Mouse (Mus musculus) NIH3T3 (cell line): ENCODE results near the gene Rpl5.
A peak's percentile ranks its signal among the peaks of the same experiment; 100 is the strongest.

Source experiments
- DNase-seq: peaks from one replicate; pipeline ENCODE4 v3.0.0-alpha.2; 2012; ENCODE audit warnings: low read depth

Rpl5 gene

GRCm38 (mm10) chr5:107901014-107901615 is 813 bp downstream of the Rpl5 start:
- DNase-seq, result peak; percentile 46

- no peak for DNase-seq
Measured at GRCm38 (mm10) chr5:107904325-107904724, 4.0 kb downstream of the Rpl5 start.

- no peak for DNase-seq
Measured at GRCm38 (mm10) chr5:107908514-107909110, 8.3 kb downstream of the Rpl5 start.

- DNase-seq, result no peak
Measured at GRCm38 (mm10) chr5:107909668-107910067, 9.4 kb downstream of the Rpl5 start.

GRCm38 (mm10) chr5:107910084-107910616 is 9.8 kb downstream of the Rpl5 start:
- DNase-seq, result no peak

- DNase-seq, result no peak
Measured at GRCm38 (mm10) chr5:107911012-107911411, 10.7 kb downstream of the Rpl5 start.

- DNase-seq, result no peak
Measured at GRCm38 (mm10) chr5:107915280-107915679, 15.0 kb downstream of the Rpl5 start.

GRCm38 (mm10) chr5:107921400-107922252 is 21.3 kb downstream of the Rpl5 start:
- DNase-seq, result peak; percentile 91

GRCm38 (mm10) chr5:107922836-107923235 is 22.5 kb downstream of the Rpl5 start:
- DNase-seq, result no peak

- no peak for DNase-seq
Measured at GRCm38 (mm10) chr5:107924564-107924963, 24.3 kb downstream of the Rpl5 start.

GRCm38 (mm10) chr5:107926550-107927249 is 26.4 kb downstream of the Rpl5 start:
- DNase-seq, result no peak

GRCm38 (mm10) chr5:107932556-107932955 is 32.3 kb downstream of the Rpl5 start:
- no peak for DNase-seq

- peak; percentile 58 for DNase-seq
Measured at GRCm38 (mm10) chr5:107933202-107933974, 33.1 kb downstream of the Rpl5 start.

GRCm38 (mm10) chr5:107934770-107935543 is 34.7 kb downstream of the Rpl5 start:
- DNase-seq, result no peak

- DNase-seq, result no peak
Measured at GRCm38 (mm10) chr5:107936625-107937389, 36.5 kb downstream of the Rpl5 start.

- DNase-seq, result peak; percentile 64
Measured at GRCm38 (mm10) chr5:107938483-107938882, 38.2 kb downstream of the Rpl5 start.

- DNase-seq, result no peak
Measured at GRCm38 (mm10) chr5:107938886-107939285, 38.6 kb downstream of the Rpl5 start.

- no peak for DNase-seq
Measured at GRCm38 (mm10) chr5:107939701-107940100, 39.4 kb downstream of the Rpl5 start.

- DNase-seq, result no peak
Measured at GRCm38 (mm10) chr5:107941222-107941621, 40.9 kb downstream of the Rpl5 start.

GRCm38 (mm10) chr5:107942941-107943340 is 42.6 kb downstream of the Rpl5 start:
- DNase-seq, result no peak
